ENCODE assay signal across 24 mouse cellular contexts in the genomic region with DNA sequence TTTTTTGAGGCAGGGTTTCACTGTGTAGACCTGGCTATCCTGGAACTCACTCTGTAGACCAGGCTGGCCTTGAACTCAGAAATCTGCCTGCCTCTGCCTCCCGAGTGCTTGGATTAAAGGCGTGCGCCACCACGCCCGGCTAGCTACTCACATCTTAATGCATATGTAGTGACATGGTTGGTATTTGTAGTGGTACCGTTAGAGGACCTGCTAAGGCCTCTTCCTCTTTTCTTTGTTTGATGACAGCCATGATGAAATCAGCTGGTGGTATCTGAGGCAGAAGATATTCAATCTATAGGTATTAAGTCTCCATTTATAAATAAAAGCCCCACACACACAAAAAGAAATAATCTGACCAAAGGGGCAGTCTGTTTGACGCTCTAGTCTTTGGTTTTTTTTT.
DNase-seq lines count a peak whose midpoint lies in the region; ATAC-seq and TF ChIP-seq lines count a peak whose summit lies in the region.
"Had no signal": no experiment of that assay in that cellular context is flagged by ENCODE, and none has a peak within 500 bp of the region (broad histone marks: within the 10 kb centered on the region; RNA-seq: fewer than 3 reads in every experiment).

No protein-coding gene starts in this region.

- no peaks in the 10 kb centered on the region for H3K9me3 ChIP-seq in ES-E14 (ENCODE audit: control insufficient read depth, insufficient read depth, low read depth, low read length)
- no peaks in the 10 kb centered on the region for H3K9me3 ChIP-seq in hindbrain, embryonic 11.5 days (ENCODE audit: control insufficient read depth, low read length)
- H3K9me3 ChIP-seq in neural tube, embryonic 15.5 days (replicated peaks) = no peaks in the 10 kb centered on the region
- H3K9me3 ChIP-seq: embryonic facial prominence, embryonic 10.5 days; embryonic facial prominence, embryonic 12.5 days; forebrain, embryonic 13.5 days; forebrain, embryonic 15.5 days had no signal

- peak; percentile 78 for ATAC-seq in granulocyte monocyte progenitor cell, adult 5-6 weeks (replicated peaks; ENCODE audit: poor library complexity, severe bottlenecking)
- peak; percentile 54; the same call in 1 of the 2 replicates for ATAC-seq in megakaryocyte progenitor cell, adult 5-6 weeks (replicated peaks; ENCODE audit: poor library complexity)
- no peak for ATAC-seq in hindbrain, embryonic 11.5 days (ENCODE audit: low FRiP score)
- ATAC-seq in neural tube, embryonic 15.5 days (ENCODE audit: low FRiP score) = no peak
- ATAC-seq: activated CD4-positive, CD25-positive, alpha-beta regulatory T cell, adult 4 months; CD4-positive, CD25-positive, alpha-beta regulatory T cell, adult 4 months; forebrain, embryonic 13.5 days; forebrain, embryonic 15.5 days; forebrain, postnatal 0 days; Patski had no signal

- in situ Hi-C loops in ES-E14 (cut with MboI; ENCODE audit: low sequenced_read_pairs in 2 of 2, unreplicated experiment in 2 of 2) = no loop called here

- no peak overlapping the region for H3K4me3 ChIP-seq in ES-E14 (ENCODE audit: insufficient read depth in 1 of 2, low read depth in 1 of 2, low read length in 2 of 2, poor library complexity in 1 of 2, severe bottlenecking in 1 of 2)
- H3K4me3 ChIP-seq in hindbrain, embryonic 11.5 days (ENCODE audit: low read depth, low read length) = no peak overlapping the region
- H3K4me3 ChIP-seq in neural tube, embryonic 15.5 days (replicated peaks) = no peak overlapping the region
- H3K4me3 ChIP-seq: embryonic facial prominence, embryonic 10.5 days; embryonic facial prominence, embryonic 12.5 days; forebrain, embryonic 13.5 days; forebrain, embryonic 15.5 days had no signal

- no peak overlapping the region; the same call in 1 of the 2 replicates for H3K27ac ChIP-seq in ES-E14 (ENCODE audit: insufficient read depth, low read depth, low read length, poor library complexity, severe bottlenecking)
- no peak overlapping the region for H3K27ac ChIP-seq in hindbrain, embryonic 11.5 days (ENCODE audit: low read depth, low read length)
- no peak overlapping the region for H3K27ac ChIP-seq in neural tube, embryonic 15.5 days (replicated peaks)
- H3K27ac ChIP-seq: embryonic facial prominence, embryonic 10.5 days; embryonic facial prominence, embryonic 12.5 days; forebrain, embryonic 13.5 days; forebrain, embryonic 15.5 days had no signal

- WGBS in hindbrain, embryonic 11.5 days = 94% methylated on average over 7 of the region's 7 CpGs
- 96% methylated on average over 7 of the region's 7 CpGs for WGBS in neural tube, embryonic 15.5 days

- 0 out of 2 replicates have a peak overlapping the region, but pooled peaks have one; percentile 22 for H3K9ac ChIP-seq in ES-E14 (ENCODE audit: insufficient read depth, low read depth, low read length, poor library complexity, severe bottlenecking)
- no peak overlapping the region for H3K9ac ChIP-seq in hindbrain, embryonic 11.5 days (ENCODE audit: low read depth, low read length)
- H3K9ac ChIP-seq in neural tube, embryonic 15.5 days (replicated peaks) = no peak overlapping the region
- H3K9ac ChIP-seq: embryonic facial prominence, embryonic 12.5 days; forebrain, embryonic 13.5 days; forebrain, embryonic 15.5 days; forebrain, postnatal 0 days had no signal

- peaks cover 12% of the 10 kb centered on the region; the same call in 1 of the 2 replicates for H3K36me3 ChIP-seq in ES-E14 (ENCODE audit: control insufficient read depth, insufficient read depth, low read length, poor library complexity, severe bottlenecking)
- peaks cover 2% of the 10 kb centered on the region; the same call in 1 of the 2 replicates for H3K36me3 ChIP-seq in hindbrain, embryonic 11.5 days (ENCODE audit: control insufficient read depth, insufficient read depth, low read length)
- H3K36me3 ChIP-seq in neural tube, embryonic 15.5 days = peaks cover 46% of the 10 kb centered on the region

- no peak for DNase-seq in ES-E14 (ENCODE audit: low read depth, low spot score)
- DNase-seq in hindbrain, embryonic 11.5 days (ENCODE audit: low spot score) = no peak
- DNase-seq in gastrocnemius, adult 18-20 months (ENCODE audit: low spot score) = no peak
- DNase-seq: adrenal gland, adult 8-10 months; adrenal gland, postnatal 14 days; adrenal gland, postnatal 36 days; B cell, adult 2 months; cerebellum, adult 11-12 months; cerebellum, adult 2 months; cerebellum, adult 9-10 months; cerebellum, postnatal 10 days; cerebellum, postnatal 25 days; forebrain, postnatal 0 days had no signal

- H3K27me3 ChIP-seq in hindbrain, embryonic 11.5 days (ENCODE audit: control insufficient read depth, insufficient read depth, low read length) = no peaks in the 10 kb centered on the region
- H3K27me3 ChIP-seq in neural tube, embryonic 15.5 days (replicated peaks) = no peaks in the 10 kb centered on the region
- H3K27me3 ChIP-seq: CH12.LX; embryonic facial prominence, embryonic 12.5 days; forebrain, embryonic 13.5 days; forebrain, embryonic 15.5 days; Patski had no signal

- no peak overlapping the region for H3K4me2 ChIP-seq in hindbrain, embryonic 11.5 days (replicated peaks; ENCODE audit: low read depth, low read length)
- no peak overlapping the region for H3K4me2 ChIP-seq in neural tube, embryonic 15.5 days
- H3K4me2 ChIP-seq: embryonic facial prominence, embryonic 12.5 days; forebrain, embryonic 13.5 days; forebrain, embryonic 15.5 days had no signal

- H3K4me1 ChIP-seq in ES-E14 (ENCODE audit: control insufficient read depth in 2 of 2, insufficient read depth in 2 of 2, low read length in 2 of 2, poor library complexity in 1 of 2) = no peaks in the 10 kb centered on the region
- H3K4me1 ChIP-seq in hindbrain, embryonic 11.5 days (replicated peaks; ENCODE audit: control insufficient read depth, insufficient read depth, low read length) = no peaks in the 10 kb centered on the region
- no peaks in the 10 kb centered on the region for H3K4me1 ChIP-seq in neural tube, embryonic 15.5 days
- H3K4me1 ChIP-seq: embryonic facial prominence, embryonic 10.5 days; embryonic facial prominence, embryonic 12.5 days; forebrain, embryonic 13.5 days; forebrain, embryonic 15.5 days had no signal

TF ChIP-seq in ES-E14, 5 proteins besides CTCF, POLR2A, EP300 and RAD21:
- no peak for TF ChIP-seq CHD2 (IDR thresholded peaks at IDR 0.05; ENCODE audit: low read depth, low read length)
- no peak for TF ChIP-seq ZNF384 (IDR thresholded peaks at IDR 0.05; ENCODE audit: low read depth, low read length)
- no peak for TF ChIP-seq ZC3H11A (IDR thresholded peaks at IDR 0.05; ENCODE audit: borderline replicate concordance, low read depth, low read length)
- no peak for TF ChIP-seq HCFC1 (IDR thresholded peaks at IDR 0.05; ENCODE audit: borderline replicate concordance, insufficient read depth, low read length)
- TF ChIP-seq MAFK (IDR thresholded peaks at IDR 0.05; ENCODE audit: insufficient read depth, low read depth, low read length) = no peak

Comparison
In these comparisons a context has a peak if more than half of its experiments do, and no peak if none do; other contexts are left out.
1. ATAC-seq: peak in granulocyte monocyte progenitor cell, adult 5-6 weeks (single experiment) and megakaryocyte progenitor cell, adult 5-6 weeks (single experiment); none in hindbrain, embryonic 11.5 days (single experiment) and neural tube, embryonic 15.5 days (single experiment).